Mouse (Mus musculus) kidney, adult 2 months (tissue): ENCODE measurements around the gene Tmem167. TPM values are rescaled to one million over a fixed set of nuclear protein-coding genes. Genes with fewer than 3 reads are reported as not detected.

Experiments
- DNase-seq: peaks from one replicate; pipeline ENCODE4 v3.0.0; 2021
- H3K27ac ChIP-seq: fragments of 200-500 bp; 2 replicates; pipeline ENCODE4 v1.5.1; 2012; ENCODE audit warnings: low read depth, low read length, control low read depth, inconsistent platforms; ENCODE audit not compliant: insufficient read depth
- H3K27me3 ChIP-seq: fragments of 200-500 bp; replicated peaks from 2 replicates; pipeline ENCODE4 v1.6.1; 2012; ENCODE audit warnings: mild to moderate bottlenecking, moderate library complexity, low read length, inconsistent platforms; ENCODE audit not compliant: control insufficient read depth, insufficient read depth
- H3K36me3 ChIP-seq: fragments of 200-500 bp; 2 replicates; pipeline ENCODE4 v1.6.1; 2012; ENCODE audit warnings: mild to moderate bottlenecking, moderate library complexity, low read length, inconsistent platforms; ENCODE audit not compliant: control insufficient read depth, insufficient read depth
- H3K4me1 ChIP-seq: fragments of 200-500 bp; 2 replicates; pipeline ENCODE4 v1.6.1; 2011; ENCODE audit warnings: low read length; ENCODE audit not compliant: control insufficient read depth, insufficient read depth
- H3K4me3 ChIP-seq: fragments of 200-500 bp; 2 replicates; pipeline ENCODE4 v1.5.1; 2011; ENCODE audit warnings: mild to moderate bottlenecking, low read depth, low read length, control low read depth; ENCODE audit not compliant: insufficient read depth
- CTCF ChIP-seq: fragments of 200-500 bp; conservative IDR thresholded peaks from 2 replicates; pipeline ENCODE4 v1.5.1; 2011; ENCODE audit warnings: low read depth, mild to moderate bottlenecking, control low read depth, low read length, moderate library complexity, mixed read lengths; ENCODE audit not compliant: insufficient read depth, insufficient read length
- POLR2A ChIP-seq: fragments of 200-500 bp; IDR thresholded peaks from one replicate; pipeline ENCODE4 v1.6.1; 2011; ENCODE audit warnings: low read depth, low read length, control low read depth
- WGBS: fragments of 180-500 bp; shearing (Covaris S2); methylation state at CpG from one replicate; pipeline ENCODE4 v1.1.7; 2018; 5-methylcytosine and 5-hydroxymethylcytosine counted together
- polyA plus RNA-seq: library from polyadenylated mRNA; depleted of rRNA; stranded (reverse); fragments of >200 nt; gene quantifications from 2 replicates; pipeline ENCODE4 v1.2.3, GENCODE M21; 2012; rRNA removed

Tmem167 gene
- 2.3 and 3.4 TPM in 2 replicates for polyA plus RNA-seq

GRCm38 (mm10) chr13:90088962-90089824 lies at the start of gene Tmem167, which contains the start of gene Xrcc4:
TSS of gene Tmem167 (plus strand) at chr13:90089123.
TSS of gene Xrcc4 (minus strand) at chr13:90089608.
- Histone ChIP-seq H3K27ac (peak within 1 kb of the TSS; percentile 83), H3K4me3 (peak within 1 kb of the TSS; percentile 82), H3K36me3 (no peaks in the 10 kb centered on the region), H3K27me3 (no peaks in the 10 kb centered on the region), H3K4me1 (no peaks in the 10 kb centered on the region)
- TF ChIP-seq CTCF (no peak), POLR2A (peak; percentile 7)
- DNase-seq = peak; percentile 99
- WGBS = under 1% methylated on average over 41 of the region's 41 CpGs

DNA sequence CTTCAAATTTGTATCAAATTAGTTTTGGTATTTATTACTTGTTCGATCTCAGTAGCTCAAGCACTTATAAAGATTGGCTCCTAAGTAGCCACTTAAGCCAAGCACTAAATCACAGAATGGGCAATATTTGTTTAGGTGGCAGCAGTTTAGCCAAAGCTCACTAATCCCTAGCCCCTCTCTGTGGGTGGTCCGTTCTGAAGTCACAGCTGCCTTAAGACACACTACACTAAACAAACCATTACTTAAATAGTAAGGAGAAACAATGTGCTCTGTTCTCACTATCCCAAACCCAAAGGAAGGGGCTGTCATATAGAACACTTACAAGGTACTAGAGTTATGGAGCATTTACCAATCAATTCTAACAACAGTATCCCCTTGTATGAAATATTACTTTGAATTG lies 49.3 kb upstream of the Tmem167 start:
- Histone ChIP-seq H3K4me3 (no peak overlapping the region), H3K36me3 (no peaks in the 10 kb centered on the region), H3K27ac (no peak overlapping the region), H3K4me1 (no peaks in the 10 kb centered on the region), H3K27me3 (no peaks in the 10 kb centered on the region)
- WGBS = 34% methylated on average over 2 of the region's 2 CpGs
- DNase-seq = no peak
- no peak for TF ChIP-seq POLR2A
- no peak for TF ChIP-seq CTCF

DNA sequence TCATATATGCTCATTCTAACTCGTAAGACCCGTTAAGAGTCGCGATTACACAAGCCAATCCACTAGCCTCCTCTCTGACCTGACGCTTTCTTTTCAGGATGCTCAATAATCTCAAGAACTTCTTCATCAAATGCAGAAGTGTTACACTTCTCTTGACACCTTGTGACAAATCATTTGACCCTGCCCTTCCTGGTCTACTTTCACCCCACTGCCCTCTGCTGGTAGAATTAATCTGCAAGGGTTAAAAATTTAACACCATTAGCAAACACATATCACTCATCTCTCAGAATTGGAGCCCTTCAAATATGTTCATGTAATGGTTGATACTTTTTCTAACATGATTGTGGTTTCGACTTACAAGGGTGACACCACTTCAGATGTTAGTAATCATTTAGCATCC lies 37.2 kb upstream of the Tmem167 start:
- H3K27me3 ChIP-seq = no peaks in the 10 kb centered on the region
- no peak overlapping the region for H3K4me3 ChIP-seq
- H3K27ac ChIP-seq = no peak overlapping the region
- no peaks in the 10 kb centered on the region for H3K4me1 ChIP-seq
- DNase-seq = no peak
- H3K36me3 ChIP-seq = no peaks in the 10 kb centered on the region; the same call in 1 of the 2 replicates
- 86% methylated on average over 6 of the region's 6 CpGs for WGBS
- TF ChIP-seq CTCF (no peak), POLR2A (no peak)

DNA sequence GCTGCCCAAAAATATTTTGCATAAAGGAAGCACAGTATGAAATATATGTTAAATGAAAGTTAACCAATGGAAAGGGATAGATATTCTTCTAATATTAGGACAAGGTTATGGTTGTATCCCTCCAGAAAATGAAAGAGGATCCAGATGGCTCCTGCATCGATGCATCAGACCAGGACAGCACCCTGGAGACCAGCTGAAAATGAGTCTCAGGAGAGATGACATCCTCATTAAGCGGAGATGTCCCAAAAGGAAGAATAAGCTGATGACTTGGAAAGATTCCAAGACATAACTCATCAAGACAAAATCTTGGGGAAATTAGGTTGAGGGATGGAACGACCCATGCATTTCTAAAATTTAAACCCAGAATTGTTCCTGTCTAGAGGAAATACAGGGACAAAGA lies 36.5 kb upstream of the Tmem167 start:
- DNase-seq = no peak
- 73% methylated on average over 3 of the region's 3 CpGs for WGBS
- H3K36me3 ChIP-seq = no peaks in the 10 kb centered on the region; the same call in 1 of the 2 replicates
- H3K4me1 ChIP-seq = no peaks in the 10 kb centered on the region
- H3K4me3 ChIP-seq = no peak overlapping the region
- TF ChIP-seq CTCF (no peak), POLR2A (no peak)
- no peaks in the 10 kb centered on the region for H3K27me3 ChIP-seq
- no peak overlapping the region for H3K27ac ChIP-seq

- 90% methylated on average over 1 of the region's 1 CpGs for WGBS
- no peak overlapping the region for H3K27ac ChIP-seq
- no peaks in the 10 kb centered on the region for H3K4me1 ChIP-seq
- no peaks in the 10 kb centered on the region for H3K36me3 ChIP-seq
- no peak for DNase-seq
- no peaks in the 10 kb centered on the region for H3K27me3 ChIP-seq
- TF ChIP-seq CTCF (no peak), POLR2A (no peak)
- no peak overlapping the region for H3K4me3 ChIP-seq
Observed at GRCm38 (mm10) chr13:90061877-90062276, 27.0 kb upstream of the Tmem167 start.

DNA sequence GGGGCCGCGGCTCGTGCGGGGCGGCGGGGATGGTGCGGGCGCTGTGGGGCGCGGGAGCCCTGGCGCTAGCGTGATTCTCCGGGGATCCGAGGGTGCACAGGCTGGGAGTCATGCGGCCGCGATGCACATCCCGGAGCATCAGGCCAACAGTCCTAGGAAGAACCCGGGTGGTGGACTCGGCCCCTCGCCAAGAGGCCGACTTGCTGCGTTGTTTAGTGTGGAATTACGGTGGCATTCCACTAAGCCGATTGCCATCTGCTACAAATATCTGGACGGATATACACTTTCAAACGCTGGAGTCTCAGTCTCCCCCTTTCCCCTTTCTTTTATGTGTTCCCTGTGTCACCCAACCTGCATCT lies 881 bp downstream of the Tmem167 start:
- no peak for DNase-seq
- under 1% methylated on average over 27 of the region's 27 CpGs for WGBS
- H3K27ac ChIP-seq = no peak overlapping the region

DNA sequence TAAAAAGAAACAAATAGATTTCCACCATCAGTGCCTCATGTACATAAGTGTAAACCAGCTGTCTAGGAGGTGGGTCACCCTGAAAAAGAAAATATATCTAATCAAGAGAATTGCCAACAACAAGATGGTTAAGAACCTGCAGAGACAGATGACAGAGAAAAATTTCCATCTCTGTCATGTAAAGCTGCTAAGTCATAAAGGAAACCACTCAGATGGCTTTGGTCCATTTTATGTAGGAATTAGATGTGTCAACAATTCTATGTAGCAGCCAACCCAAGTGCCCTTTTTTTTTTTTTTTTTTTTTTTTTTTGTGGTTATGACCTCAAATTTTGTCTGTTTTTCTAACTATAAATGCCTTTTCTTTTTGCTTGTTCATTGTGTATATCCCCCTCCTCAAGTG lies 12.6 kb downstream of the Tmem167 start:
- Histone ChIP-seq H3K4me1 (no peaks in the 10 kb centered on the region), H3K36me3 (no peaks in the 10 kb centered on the region; the same call in 1 of the 2 replicates), H3K27me3 (no peaks in the 10 kb centered on the region), H3K27ac (no peak overlapping the region), H3K4me3 (no peak overlapping the region)
- TF ChIP-seq CTCF (no peak), POLR2A (no peak)
- no peak for DNase-seq

More for the DNA sequence above, 881 bp downstream of the Tmem167 start:
- Histone ChIP-seq H3K4me3 (peak overlapping the region; percentile 82), H3K27me3 (no peaks in the 10 kb centered on the region), H3K36me3 (no peaks in the 10 kb centered on the region), H3K4me1 (no peaks in the 10 kb centered on the region)
- TF ChIP-seq POLR2A = no peak
- TF ChIP-seq CTCF = no peak
